Mouse (Mus musculus): Measurements from ENCODE around the gene Lysmd2. TPM values are rescaled to one million over a fixed set of nuclear protein-coding genes. Genes with fewer than 3 reads are reported as not detected.
A peak's percentile ranks its signal among the peaks of the same experiment; 100 is the strongest.
"Not testable (repeated sequence)": the region's sequence is repeated elsewhere in the genome, so short reads cannot be mapped to it uniquely, and the experiment has no call there.

Gene Lysmd2
- polyA plus RNA-seq, 1 experiment from 2014 or later, result 34.7 TPM

DNA sequence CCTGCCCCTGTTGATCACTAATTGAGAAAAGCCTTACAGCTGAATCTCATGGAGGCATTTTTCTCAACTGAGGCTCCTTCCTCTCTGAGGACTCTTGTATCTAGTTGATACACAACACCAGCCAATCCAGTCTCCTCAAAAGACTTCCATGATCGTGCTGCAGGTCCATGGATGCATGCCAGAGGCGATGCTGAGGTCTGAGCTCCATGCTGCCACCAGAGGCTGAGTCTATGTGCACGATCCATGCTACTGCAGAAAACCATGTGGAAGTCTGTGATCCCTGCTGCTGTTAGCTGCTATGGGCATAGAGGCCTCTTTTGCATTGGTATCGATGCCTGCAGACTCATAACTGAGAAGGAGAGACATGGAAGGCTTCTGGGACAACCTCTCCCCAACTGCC is 8.7 kb downstream of the Lysmd2 start:
- H3K4me3 ChIP-seq (replicated peaks; ENCODE audit: low read depth, low read length), result no peak overlapping the region
- no peak for TF ChIP-seq CTCF (IDR thresholded peaks at IDR 0.05; ENCODE audit: low read depth)
- H3K4me2 ChIP-seq (ENCODE audit: low read length), result no peak overlapping the region
- H3K4me1 ChIP-seq (replicated peaks; ENCODE audit: insufficient read depth, low read length), result no peaks in the 10 kb centered on the region
- no peak for ATAC-seq (replicated peaks; ENCODE audit: low FRiP score, low read depth)
- no peaks in the 10 kb centered on the region for H3K27me3 ChIP-seq (ENCODE audit: insufficient read depth, low read length)
- no peak for DNase-seq (ENCODE audit: low spot score)
- H3K27ac ChIP-seq, result no peak overlapping the region
- H3K36me3 ChIP-seq (ENCODE audit: insufficient read depth, low read length), result no peaks in the 10 kb centered on the region
- 86% methylated on average over 4 of the region's 4 CpGs for WGBS
- H3K9ac ChIP-seq (ENCODE audit: low read depth, low read length), result no peak overlapping the region
- no peaks in the 10 kb centered on the region for H3K9me3 ChIP-seq (replicated peaks; ENCODE audit: low read length)

DNA sequence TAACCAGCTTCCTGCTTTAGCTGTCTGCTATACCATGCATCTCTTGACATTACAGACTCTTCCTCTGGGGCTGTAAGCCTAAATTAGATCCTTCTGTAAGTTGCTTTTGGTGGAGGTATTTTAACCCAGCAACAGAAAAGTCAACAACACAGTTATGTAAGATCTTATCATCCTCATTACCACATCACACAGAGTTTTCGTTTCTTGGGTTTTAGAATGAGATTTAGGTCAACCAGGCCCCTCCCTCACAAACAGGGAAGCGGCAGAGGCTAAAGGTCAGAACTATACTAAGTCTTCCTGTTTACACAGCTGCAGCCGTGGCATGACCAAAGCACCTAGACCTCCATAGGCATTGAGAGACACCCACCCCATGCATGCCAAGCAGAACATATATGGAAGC is 19.9 kb downstream of the Lysmd2 start:
- Histone ChIP-seq H3K9me3 (replicated peaks; ENCODE audit: low read length) (no peaks in the 10 kb centered on the region), H3K4me2 (ENCODE audit: low read length) (no peak overlapping the region), H3K36me3 (ENCODE audit: insufficient read depth, low read length) (no peaks in the 10 kb centered on the region), H3K27ac (no peak overlapping the region), H3K9ac (ENCODE audit: low read depth, low read length) (no peak overlapping the region), H3K27me3 (ENCODE audit: insufficient read depth, low read length) (no peaks in the 10 kb centered on the region), H3K4me3 (replicated peaks; ENCODE audit: low read depth, low read length) (no peak overlapping the region), H3K4me1 (replicated peaks; ENCODE audit: insufficient read depth, low read length) (no peaks in the 10 kb centered on the region)
- no peak for TF ChIP-seq CTCF (IDR thresholded peaks at IDR 0.05; ENCODE audit: low read depth)
- DNase-seq (ENCODE audit: low spot score) (no peak), ATAC-seq (replicated peaks; ENCODE audit: low FRiP score, low read depth) (no peak)
- WGBS, result 20% methylated on average over 3 of the region's 3 CpGs

DNA sequence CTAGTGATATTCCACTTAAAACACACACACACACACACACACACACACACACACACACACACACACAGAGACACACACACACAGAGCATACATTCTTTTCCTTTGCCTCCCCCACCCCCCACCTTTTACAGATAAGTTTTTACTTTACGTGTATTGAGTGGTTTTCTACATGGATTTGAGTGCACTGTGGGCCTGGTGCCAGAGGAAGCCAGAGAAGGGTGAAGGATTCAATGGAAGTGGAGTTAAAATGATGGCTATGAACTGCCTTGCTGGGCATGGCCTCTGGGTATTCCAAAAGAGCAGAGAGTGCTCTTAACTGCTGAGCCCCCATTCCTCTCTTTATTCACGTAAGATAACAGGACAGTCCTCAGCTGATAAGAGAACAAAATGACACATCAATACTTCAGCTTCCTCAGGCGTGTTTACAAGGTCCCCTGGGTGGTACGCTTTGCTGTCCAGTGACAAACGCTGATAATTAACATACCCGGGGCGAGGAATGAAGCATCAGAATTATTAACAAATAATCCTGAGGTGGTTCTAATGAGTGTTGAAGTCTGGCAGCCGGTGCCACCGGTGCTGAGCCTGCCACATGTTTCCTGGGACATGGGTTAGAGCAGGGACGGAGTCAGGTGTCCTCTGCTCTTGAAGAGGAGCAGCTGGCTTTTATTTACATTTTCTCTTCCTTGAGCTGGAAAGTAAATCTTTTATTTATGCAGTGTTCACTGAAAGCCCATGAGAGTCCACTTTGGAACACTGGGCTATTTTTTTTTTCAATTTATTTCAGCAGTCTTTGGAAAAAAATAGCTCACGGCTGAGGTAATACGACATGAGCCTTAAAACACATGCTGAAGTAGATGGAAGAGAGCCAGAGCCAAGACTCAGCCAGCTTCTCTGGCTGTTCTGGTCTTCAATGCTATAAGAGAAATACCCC is 28.7 kb downstream of the Lysmd2 start:
- no peak for TF ChIP-seq CTCF (IDR thresholded peaks at IDR 0.05; ENCODE audit: low read depth)
- no peak overlapping the region for H3K4me2 ChIP-seq (ENCODE audit: low read length)
- DNase-seq (ENCODE audit: low spot score) (peak; percentile 47), ATAC-seq (replicated peaks; ENCODE audit: low FRiP score, low read depth) (no peak)
- H3K9ac ChIP-seq (ENCODE audit: low read depth, low read length), result no peak overlapping the region
- H3K9me3 ChIP-seq (replicated peaks; ENCODE audit: low read length), result no peaks in the 10 kb centered on the region; the same call in 1 of the 2 replicates
- no peak overlapping the region for H3K4me3 ChIP-seq (replicated peaks; ENCODE audit: low read depth, low read length)
- H3K27me3 ChIP-seq (ENCODE audit: insufficient read depth, low read length), result no peaks in the 10 kb centered on the region
- 30% methylated on average over 12 of the region's 12 CpGs for WGBS
- no peaks in the 10 kb centered on the region for H3K4me1 ChIP-seq (replicated peaks; ENCODE audit: insufficient read depth, low read length)
- no peak overlapping the region for H3K27ac ChIP-seq
- no peaks in the 10 kb centered on the region for H3K36me3 ChIP-seq (ENCODE audit: insufficient read depth, low read length)

GRCm38 (mm10) chr9:75656456-75656855 is 30.9 kb downstream of the Lysmd2 start:
- not testable (repeated sequence) for ATAC-seq (replicated peaks; ENCODE audit: low FRiP score, low read depth); H3K27ac ChIP-seq; H3K9me3 ChIP-seq (replicated peaks; ENCODE audit: low read length); H3K4me2 ChIP-seq (ENCODE audit: low read length); H3K36me3 ChIP-seq (ENCODE audit: insufficient read depth, low read length); H3K9ac ChIP-seq (ENCODE audit: low read depth, low read length); H3K4me1 ChIP-seq (replicated peaks; ENCODE audit: insufficient read depth, low read length); H3K27me3 ChIP-seq (ENCODE audit: insufficient read depth, low read length); H3K4me3 ChIP-seq (replicated peaks; ENCODE audit: low read depth, low read length); DNase-seq (ENCODE audit: low spot score)
- 68% methylated on average over 3 of the region's 3 CpGs for WGBS

GRCm38 (mm10) chr9:75660917-75661316 is 35.4 kb downstream of the Lysmd2 start:
- H3K4me2 ChIP-seq (ENCODE audit: low read length), result no peak overlapping the region
- no peak overlapping the region for H3K27ac ChIP-seq
- 90% methylated on average over 8 of the region's 8 CpGs for WGBS
- H3K27me3 ChIP-seq (ENCODE audit: insufficient read depth, low read length), result no peaks in the 10 kb centered on the region
- H3K4me1 ChIP-seq (replicated peaks; ENCODE audit: insufficient read depth, low read length), result no peaks in the 10 kb centered on the region
- no peak for ATAC-seq (replicated peaks; ENCODE audit: low FRiP score, low read depth)
- TF ChIP-seq CTCF (IDR thresholded peaks at IDR 0.05; ENCODE audit: low read depth), result no peak
- no peaks in the 10 kb centered on the region; the same call in 1 of the 2 replicates for H3K9me3 ChIP-seq (replicated peaks; ENCODE audit: low read length)
- H3K4me3 ChIP-seq (replicated peaks; ENCODE audit: low read depth, low read length), result no peak overlapping the region
- no peak overlapping the region for H3K9ac ChIP-seq (ENCODE audit: low read depth, low read length)
- DNase-seq (ENCODE audit: low spot score), result no peak
- H3K36me3 ChIP-seq (ENCODE audit: insufficient read depth, low read length), result no peaks in the 10 kb centered on the region

DNA sequence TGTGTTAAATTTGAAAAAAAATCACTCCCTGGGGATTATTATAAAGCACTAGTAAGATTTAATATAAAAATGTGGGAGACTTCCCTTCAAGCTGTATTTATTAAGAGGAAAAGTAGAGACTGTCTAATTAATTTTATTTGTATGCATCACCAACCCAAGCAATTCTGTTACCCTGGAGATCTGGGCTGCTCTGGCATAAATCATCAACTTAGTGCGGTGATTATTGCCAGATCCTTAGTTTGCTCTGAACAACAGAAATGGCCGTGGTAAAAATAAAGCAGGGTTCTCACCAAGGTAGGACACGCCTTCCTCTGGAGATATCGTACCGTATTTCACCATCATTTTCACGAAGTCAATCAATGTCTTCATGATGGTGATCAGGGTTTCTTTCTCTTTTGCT is 39.8 kb downstream of the Lysmd2 start:
- peak; percentile 18 for DNase-seq (ENCODE audit: low spot score)
- no peak overlapping the region for H3K4me2 ChIP-seq (ENCODE audit: low read length)
- H3K36me3 ChIP-seq (ENCODE audit: insufficient read depth, low read length), result no peaks in the 10 kb centered on the region
- no peak overlapping the region for H3K27ac ChIP-seq
- no peaks in the 10 kb centered on the region for H3K9me3 ChIP-seq (replicated peaks; ENCODE audit: low read length)
- 71% methylated on average over 6 of the region's 6 CpGs for WGBS
- ATAC-seq (replicated peaks; ENCODE audit: low FRiP score, low read depth), result no peak
- TF ChIP-seq CTCF (IDR thresholded peaks at IDR 0.05; ENCODE audit: low read depth), result no peak
- no peaks in the 10 kb centered on the region for H3K4me1 ChIP-seq (replicated peaks; ENCODE audit: insufficient read depth, low read length)
- H3K9ac ChIP-seq (ENCODE audit: low read depth, low read length), result no peak overlapping the region
- no peaks in the 10 kb centered on the region for H3K27me3 ChIP-seq (ENCODE audit: insufficient read depth, low read length)
- H3K4me3 ChIP-seq (replicated peaks; ENCODE audit: low read depth, low read length), result no peak overlapping the region
